Mouse (Mus musculus): ENCODE data around the gene Olfr1484. TPM values are rescaled to one million over a fixed set of nuclear protein-coding genes. Genes with fewer than 3 reads are reported as not detected.
"Not testable (repeated sequence)": the region's sequence is repeated elsewhere in the genome, so short reads cannot be mapped to it uniquely, and the experiment has no call there.

Gene Olfr1484
- not detected in 2 replicates for polyA plus RNA-seq (2014; fragmentation: Nextera tagmentation; extraction: Ambion mirVana)

GRCm38 (mm10) chr19:13583211-13583610, at the start of gene Olfr1484:
TSS of gene Olfr1484 (plus strand) at chr19:13583511.
- H3K36me3 ChIP-seq (ENCODE audit: control insufficient read depth, insufficient read depth, low read length) = no peaks in the 10 kb centered on the region
- H3K27ac ChIP-seq (ENCODE audit: low read depth, low read length) = no peak within 1 kb of the TSS
- H3K4me1 ChIP-seq (ENCODE audit: control insufficient read depth, insufficient read depth, low read length) = no peaks in the 10 kb centered on the region
- no peak within 1 kb of the TSS for H3K4me2 ChIP-seq
- H3K27me3 ChIP-seq (ENCODE audit: control insufficient read depth, insufficient read depth, low read length) = no peaks in the 10 kb centered on the region
- ATAC-seq (replicated peaks; ENCODE audit: insufficient number of reproducible peaks, low FRiP score, low TSS enrichment) = no peak
- no peak within 1 kb of the TSS for H3K4me3 ChIP-seq (ENCODE audit: low read depth, low read length)
- H3K9ac ChIP-seq (ENCODE audit: low read depth, low read length) = no peak within 1 kb of the TSS
- WGBS (ENCODE audit: insufficient replicate concordance) = 83% methylated on average over 1 of the region's 1 CpGs
- no peaks in the 10 kb centered on the region for H3K9me3 ChIP-seq (replicated peaks; ENCODE audit: control insufficient read depth, low read length)

GRCm38 (mm10) chr19:13617075-13617474, 33.8 kb downstream of the Olfr1484 start, which contains the start of gene Olfr1487:
TSS of gene Olfr1487 (plus strand) at chr19:13617375.
- H3K4me3 ChIP-seq (ENCODE audit: low read depth, low read length); H3K4me2 ChIP-seq; ATAC-seq (replicated peaks; ENCODE audit: insufficient number of reproducible peaks, low FRiP score, low TSS enrichment); H3K27ac ChIP-seq (ENCODE audit: low read depth, low read length); H3K36me3 ChIP-seq (ENCODE audit: control insufficient read depth, insufficient read depth, low read length); H3K27me3 ChIP-seq (ENCODE audit: control insufficient read depth, insufficient read depth, low read length); H3K9ac ChIP-seq (ENCODE audit: low read depth, low read length); H3K9me3 ChIP-seq (replicated peaks; ENCODE audit: control insufficient read depth, low read length); H3K4me1 ChIP-seq (ENCODE audit: control insufficient read depth, insufficient read depth, low read length): not testable (repeated sequence)
- WGBS (ENCODE audit: insufficient replicate concordance) = 76% methylated on average over 2 of the region's 2 CpGs

- 85% methylated on average over 1 of the region's 1 CpGs for WGBS (ENCODE audit: insufficient replicate concordance)
- Histone ChIP-seq H3K27ac (ENCODE audit: low read depth, low read length) (no peak within 1 kb of the TSS), H3K27me3 (ENCODE audit: control insufficient read depth, insufficient read depth, low read length) (no peaks in the 10 kb centered on the region)
Measured at GRCm38 (mm10) chr19:13631321-13631720, 48.0 kb downstream of the Olfr1484 start, which contains the start of gene Olfr1489. TSS of gene Olfr1489 (plus strand) at chr19:13631621.

More at GRCm38 (mm10) chr19:13631321-13631720, 48.0 kb downstream of the Olfr1484 start, which contains the start of gene Olfr1489:
- Histone ChIP-seq H3K9ac (ENCODE audit: low read depth, low read length) (no peak within 1 kb of the TSS), H3K4me2 (no peak within 1 kb of the TSS), H3K4me1 (ENCODE audit: control insufficient read depth, insufficient read depth, low read length) (no peaks in the 10 kb centered on the region), H3K36me3 (ENCODE audit: control insufficient read depth, insufficient read depth, low read length) (no peaks in the 10 kb centered on the region), H3K9me3 (replicated peaks; ENCODE audit: control insufficient read depth, low read length) (0 out of 2 replicates have a peak, but pooled peaks cover 3% of the 10 kb centered on the region), H3K4me3 (ENCODE audit: low read depth, low read length) (no peak within 1 kb of the TSS)
- no peak for ATAC-seq (replicated peaks; ENCODE audit: insufficient number of reproducible peaks, low FRiP score, low TSS enrichment)

Small RNA genes within 50 kb of the gene (microRNA-seq; reads per million reads assigned to microRNA genes)
- gene Gm22323 (ENCODE audit: borderline number of aligned reads) (not detected), gene Gm23931 (ENCODE audit: borderline number of aligned reads) (not detected)

Other genes starting within 250 kb of the Olfr1484 start
- not detected in 2 replicates for gene Olfr1466, start 244.6 kb upstream of the Olfr1484 start, polyA plus RNA-seq (2014; fragmentation: Nextera tagmentation; extraction: Ambion mirVana)
- gene Olfr1467, start 221.3 kb upstream of the Olfr1484 start, polyA plus RNA-seq (2014; fragmentation: Nextera tagmentation; extraction: Ambion mirVana) = not detected in 2 replicates
- gene Olfr1469, start 175.7 kb upstream of the Olfr1484 start, polyA plus RNA-seq (2014; fragmentation: Nextera tagmentation; extraction: Ambion mirVana) = not detected in 2 replicates
- gene Olfr1471, start 140.1 kb upstream of the Olfr1484 start, polyA plus RNA-seq (2014; fragmentation: Nextera tagmentation; extraction: Ambion mirVana) = not detected in 2 replicates
- not detected in 2 replicates for gene Olfr1472, start 127.4 kb upstream of the Olfr1484 start, polyA plus RNA-seq (2014; fragmentation: Nextera tagmentation; extraction: Ambion mirVana)
- not detected in 2 replicates for gene Olfr1474, start 113.9 kb upstream of the Olfr1484 start, polyA plus RNA-seq (2014; fragmentation: Nextera tagmentation; extraction: Ambion mirVana)
- not detected in 2 replicates for gene Olfr1475, start 103.3 kb upstream of the Olfr1484 start, polyA plus RNA-seq (2014; fragmentation: Nextera tagmentation; extraction: Ambion mirVana)
- gene Olfr1477, start 83.0 kb upstream of the Olfr1484 start, polyA plus RNA-seq (2014; fragmentation: Nextera tagmentation; extraction: Ambion mirVana) = not detected in 2 replicates
- gene Olfr1480, start 55.6 kb upstream of the Olfr1484 start, polyA plus RNA-seq (2014; fragmentation: Nextera tagmentation; extraction: Ambion mirVana) = not detected in 2 replicates
- gene Olfr1487, start 33.9 kb downstream of the Olfr1484 start, polyA plus RNA-seq (2014; fragmentation: Nextera tagmentation; extraction: Ambion mirVana) = not detected in 2 replicates
- not detected in 2 replicates for gene Olfr1489, start 48.1 kb downstream of the Olfr1484 start, polyA plus RNA-seq (2014; fragmentation: Nextera tagmentation; extraction: Ambion mirVana)
- not detected in 2 replicates for gene Olfr1490, start 67.6 kb downstream of the Olfr1484 start, polyA plus RNA-seq (2014; fragmentation: Nextera tagmentation; extraction: Ambion mirVana)
- not detected in 2 replicates for gene Olfr1491, start 113.8 kb downstream of the Olfr1484 start, polyA plus RNA-seq (2014; fragmentation: Nextera tagmentation; extraction: Ambion mirVana)
- gene Olfr1493-ps1, start 139.8 kb downstream of the Olfr1484 start, polyA plus RNA-seq (2014; fragmentation: Nextera tagmentation; extraction: Ambion mirVana) = not detected in 2 replicates
- gene Olfr1494, start 156.2 kb downstream of the Olfr1484 start, polyA plus RNA-seq (2014; fragmentation: Nextera tagmentation; extraction: Ambion mirVana) = not detected in 2 replicates
- gene Olfr1495, start 181.1 kb downstream of the Olfr1484 start, polyA plus RNA-seq (2014; fragmentation: Nextera tagmentation; extraction: Ambion mirVana) = not detected in 2 replicates
- not detected in 2 replicates for gene Olfr1496, start 194.4 kb downstream of the Olfr1484 start, polyA plus RNA-seq (2014; fragmentation: Nextera tagmentation; extraction: Ambion mirVana)
- not detected in 2 replicates for gene Olfr1497, start 214.7 kb downstream of the Olfr1484 start, polyA plus RNA-seq (2014; fragmentation: Nextera tagmentation; extraction: Ambion mirVana)
- not detected in 2 replicates for gene Olfr1499, start 235.9 kb downstream of the Olfr1484 start, polyA plus RNA-seq (2014; fragmentation: Nextera tagmentation; extraction: Ambion mirVana)
- not detected in 2 replicates for gene Olfr1500, start 247.0 kb downstream of the Olfr1484 start, polyA plus RNA-seq (2014; fragmentation: Nextera tagmentation; extraction: Ambion mirVana)

Measured in heart, embryonic 11.5 days (tissue).